Mouse (Mus musculus) CH12.LX (cell line): ENCODE measurements at regions not wholly inside any gene's neighbourhood (a gene's known extent, or its start where the extent isn't known, plus 50 kb on each side); places are given as distances from the start of the nearest gene placed in this dataset.

ENCODE experiments used
- DNase-seq: peaks from one replicate; pipeline ENCODE4 v3.0.0-alpha.2; 2013; ENCODE audit errors: extremely low read depth
- H3K27ac ChIP-seq: 2 replicates; pipeline ENCODE4 v1.5.1; 2012; ENCODE audit warnings: low read depth, mild to moderate bottlenecking, control low read depth, moderate library complexity; ENCODE audit not compliant: insufficient read depth
- H3K27me3 ChIP-seq: replicated peaks from 2 replicates; pipeline ENCODE3; 2012; ENCODE audit warnings: inconsistent platforms
- H3K36me3 ChIP-seq, 2 experiments: replicated peaks in 1 of 2; 2 replicates each; pipeline versions ENCODE3 to v1.6.1; 2012; ENCODE audit warnings: inconsistent platforms in 1 of 2, low read length in 1 of 2, mild to moderate bottlenecking in 1 of 2, mixed read lengths in 1 of 2, moderate library complexity in 1 of 2; ENCODE audit not compliant: control insufficient read depth in 1 of 2, insufficient read depth in 1 of 2
- H3K4me1 ChIP-seq, 2 experiments: 2 replicates each; pipeline ENCODE4 v1.6.1; 2012; ENCODE audit warnings: inconsistent platforms in 1 of 2, moderate library complexity in 1 of 2; ENCODE audit not compliant: insufficient read depth in 2 of 2, control insufficient read depth in 1 of 2
- H3K4me2 ChIP-seq: 2 replicates; pipeline ENCODE4 v1.6.1; 2012; ENCODE audit warnings: low read depth, mild to moderate bottlenecking, control low read depth; ENCODE audit not compliant: poor library complexity, insufficient read depth, severe bottlenecking
- H3K4me3 ChIP-seq, 3 experiments: fragments of 150-350 bp in 1 of 3; sonication (generic) in 1 of 3; replicated peaks in 1 of 3; 2 replicates each; pipeline versions ENCODE3 to v1.5.1; 2011 to 2012; ENCODE audit warnings: low read depth in 2 of 3, low read length in 2 of 3, mild to moderate bottlenecking in 2 of 3, moderate library complexity in 2 of 3, control low read depth in 1 of 3, improper control_type of control experiment in 1 of 3, inconsistent platforms in 1 of 3, mixed read lengths in 1 of 3; ENCODE audit not compliant: poor library complexity in 1 of 3
- H3K79me2 ChIP-seq: replicated peaks from 2 replicates; pipeline ENCODE4 v1.6.1; 2012; ENCODE audit warnings: mild to moderate bottlenecking, moderate library complexity; ENCODE audit not compliant: control insufficient read depth, poor library complexity, insufficient read depth, severe bottlenecking; ENCODE audit errors: extremely low read depth
- H3K9ac ChIP-seq: 2 replicates; pipeline ENCODE4 v1.6.1; 2012; ENCODE audit warnings: low read depth, mild to moderate bottlenecking, control low read depth, moderate library complexity; ENCODE audit not compliant: insufficient read depth
- H3K9me3 ChIP-seq: replicated peaks from 2 replicates; pipeline ENCODE3; 2012; ENCODE audit warnings: low read length, inconsistent platforms, mixed read lengths
- BHLHE40 ChIP-seq: IDR thresholded peaks from 2 replicates; pipeline ENCODE4 v1.6.1; 2011; ENCODE audit warnings: mild to moderate bottlenecking, low read depth, low read length, improper control_type of control experiment
- CTCF ChIP-seq, 2 experiments: IDR thresholded peaks in 1 of 2; conservative IDR thresholded peaks in 1 of 2; 2 replicates each; pipeline ENCODE4 v1.5.1; 2011 to 2012; ENCODE audit warnings: low read depth in 2 of 2, low read length in 2 of 2, improper control_type of control experiment in 1 of 2, inconsistent platforms in 1 of 2, mild to moderate bottlenecking in 1 of 2, moderate library complexity in 1 of 2
- ELF1 ChIP-seq: IDR thresholded peaks from 2 replicates; pipeline ENCODE4 v1.6.1; 2014; ENCODE audit warnings: low read depth, mild to moderate bottlenecking, inconsistent platforms, low read length, improper control_type of control experiment
- GABPA ChIP-seq: IDR thresholded peaks from 2 replicates; pipeline ENCODE4 v1.6.1; 2012; ENCODE audit warnings: low read depth, low read length, improper control_type of control experiment, inconsistent platforms; ENCODE audit not compliant: insufficient replicate concordance
- IRF4 ChIP-seq: IDR thresholded peaks from 2 replicates; pipeline ENCODE4 v1.6.1; 2014; ENCODE audit warnings: low read depth, mild to moderate bottlenecking, inconsistent platforms, low read length, improper control_type of control experiment
- JUN ChIP-seq: IDR thresholded peaks from 2 replicates; pipeline ENCODE4 v1.6.1; 2011; ENCODE audit warnings: low read depth, mild to moderate bottlenecking, low read length, improper control_type of control experiment, moderate library complexity; ENCODE audit not compliant: insufficient read depth
- JUND ChIP-seq: conservative IDR thresholded peaks from 2 replicates; pipeline ENCODE4 v1.6.1; 2011; ENCODE audit warnings: low read depth, low read length, improper control_type of control experiment
- MAFK ChIP-seq: IDR thresholded peaks from 2 replicates; pipeline ENCODE4 v1.6.1; 2011; ENCODE audit warnings: low read length, improper control_type of control experiment; ENCODE audit not compliant: insufficient replicate concordance
- MAZ ChIP-seq: IDR thresholded peaks from 2 replicates; pipeline ENCODE4 v1.6.1; 2012; ENCODE audit warnings: low read depth, mild to moderate bottlenecking, inconsistent platforms, low read length, improper control_type of control experiment, moderate library complexity
- MEF2A ChIP-seq: IDR thresholded peaks from 2 replicates; pipeline ENCODE4 v1.6.1; 2014; ENCODE audit warnings: low read depth, mild to moderate bottlenecking, inconsistent platforms, low read length, improper control_type of control experiment, borderline replicate concordance
- NELFE ChIP-seq: IDR thresholded peaks from 2 replicates; pipeline ENCODE4 v1.6.1; 2011; ENCODE audit warnings: low read depth, low read length, improper control_type of control experiment
- NRF1 ChIP-seq: IDR thresholded peaks from 2 replicates; pipeline ENCODE4 v1.6.1; 2014; ENCODE audit warnings: low read depth, mild to moderate bottlenecking, inconsistent platforms, low read length, improper control_type of control experiment, moderate library complexity
- POLR2A ChIP-seq: IDR thresholded peaks from 2 replicates; pipeline ENCODE4 v1.6.1; 2011; ENCODE audit warnings: low read depth, mild to moderate bottlenecking, improper control_type of control experiment, low read length
- RAD21 ChIP-seq: IDR thresholded peaks from 2 replicates; pipeline ENCODE4 v1.6.1; 2011; ENCODE audit warnings: low read depth, mild to moderate bottlenecking, low read length, improper control_type of control experiment, moderate library complexity
- SIN3A ChIP-seq: IDR thresholded peaks from 2 replicates; pipeline ENCODE4 v1.6.1; 2012; ENCODE audit warnings: low read length, improper control_type of control experiment, inconsistent platforms
- TCF12 ChIP-seq: IDR thresholded peaks from 2 replicates; pipeline ENCODE4 v1.6.1; 2014; ENCODE audit warnings: low read depth, mild to moderate bottlenecking, inconsistent platforms, low read length, improper control_type of control experiment
- UBTF ChIP-seq: IDR thresholded peaks from 2 replicates; pipeline ENCODE4 v1.6.1; 2012; ENCODE audit warnings: low read depth, mild to moderate bottlenecking, inconsistent platforms, low read length, improper control_type of control experiment, moderate library complexity
- USF1 ChIP-seq: IDR thresholded peaks from 2 replicates; pipeline ENCODE4 v1.6.1; 2014; ENCODE audit warnings: low read depth, mild to moderate bottlenecking, inconsistent platforms, low read length, improper control_type of control experiment
- USF2 ChIP-seq: conservative IDR thresholded peaks from 2 replicates; pipeline ENCODE4 v1.6.1; 2011; ENCODE audit warnings: low read depth, low read length, improper control_type of control experiment
- ZC3H11A ChIP-seq: IDR thresholded peaks from 2 replicates; pipeline ENCODE4 v1.6.1; 2012; ENCODE audit warnings: low read depth, mild to moderate bottlenecking, inconsistent platforms, low read length, improper control_type of control experiment
- ZMIZ1 ChIP-seq: IDR thresholded peaks from 2 replicates; pipeline ENCODE4 v1.6.1; 2012; ENCODE audit warnings: low read depth, mild to moderate bottlenecking, inconsistent platforms, low read length, improper control_type of control experiment
- ZNF384 ChIP-seq: IDR thresholded peaks from 2 replicates; pipeline ENCODE4 v1.6.1; 2012; ENCODE audit warnings: low read depth, low read length, improper control_type of control experiment, inconsistent platforms
- dilution Hi-C: fragments of 300-500 bp; cut with MboI; formaldehyde crosslinking; loops from 2 replicates; pipeline ENCODE4 v1.14.3; 2020; ENCODE audit warnings: low sequenced_read_pairs; ENCODE audit not compliant: extremely low pct_unique_long_range_greater_than_20kb, extremely low pct_ligation_motif_present
- in situ Hi-C: fragments of 300-500 bp; cut with MboI; formaldehyde crosslinking; loops from 3 replicates; pipeline ENCODE4 v1.14.3; 2019; ENCODE audit warnings: low sequenced_read_pairs, low pct_ligation_motif_present, low pct_unique_long_range_greater_than_20kb, mixed read lengths

DNA sequence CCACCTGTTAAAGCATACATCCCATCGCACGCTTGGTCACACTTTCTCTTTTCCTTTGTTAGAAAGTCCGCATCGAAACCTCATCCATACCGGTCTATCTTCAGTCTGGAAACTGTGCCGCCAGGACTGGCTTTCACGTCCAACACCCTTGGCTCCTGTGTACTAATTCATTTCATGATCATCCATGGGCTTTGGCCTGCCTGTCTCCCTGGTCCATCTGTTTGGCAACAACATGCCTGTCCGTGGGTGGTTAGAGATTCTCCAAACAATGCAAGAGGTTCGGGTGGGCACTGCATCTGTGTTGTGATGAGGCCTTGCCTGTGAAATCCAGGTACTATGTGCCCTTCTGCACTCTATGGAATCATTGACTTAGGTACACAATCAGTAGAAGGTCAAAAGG lies 90.7 kb upstream of the Foxd3 start:
- H3K79me2 ChIP-seq: no peaks in the 10 kb centered on the region
- H3K4me1 ChIP-seq: no peaks in the 10 kb centered on the region
- no peak overlapping the region for H3K27ac ChIP-seq
- H3K4me3 ChIP-seq: no peak overlapping the region
- H3K36me3 ChIP-seq: no peaks in the 10 kb centered on the region
- no peak for DNase-seq
- dilution Hi-C loops (no loop called here), in situ Hi-C loops (no loop called here)
- no peak for TF ChIP-seq UBTF
- no peak for TF ChIP-seq CTCF (conservative IDR thresholded peaks at IDR 0.05 in 1 of 2, IDR thresholded peaks at IDR 0.05 in 1 of 2; ENCODE audit: low read depth in 2 of 2, low read length in 2 of 2)
- TF ChIP-seq ZNF384: no peak
- no peak for TF ChIP-seq ZMIZ1
- TF ChIP-seq POLR2A: no peak
- TF ChIP-seq NRF1: no peak
- no peak for TF ChIP-seq MEF2A
- TF ChIP-seq RAD21: no peak
- no peak for TF ChIP-seq ZC3H11A
- no peak for TF ChIP-seq USF1
- H3K4me2 ChIP-seq: no peak overlapping the region
- no peak overlapping the region for H3K9ac ChIP-seq
- H3K9me3 ChIP-seq: peaks cover 55% of the 10 kb centered on the region
- H3K27me3 ChIP-seq: no peaks in the 10 kb centered on the region

DNA sequence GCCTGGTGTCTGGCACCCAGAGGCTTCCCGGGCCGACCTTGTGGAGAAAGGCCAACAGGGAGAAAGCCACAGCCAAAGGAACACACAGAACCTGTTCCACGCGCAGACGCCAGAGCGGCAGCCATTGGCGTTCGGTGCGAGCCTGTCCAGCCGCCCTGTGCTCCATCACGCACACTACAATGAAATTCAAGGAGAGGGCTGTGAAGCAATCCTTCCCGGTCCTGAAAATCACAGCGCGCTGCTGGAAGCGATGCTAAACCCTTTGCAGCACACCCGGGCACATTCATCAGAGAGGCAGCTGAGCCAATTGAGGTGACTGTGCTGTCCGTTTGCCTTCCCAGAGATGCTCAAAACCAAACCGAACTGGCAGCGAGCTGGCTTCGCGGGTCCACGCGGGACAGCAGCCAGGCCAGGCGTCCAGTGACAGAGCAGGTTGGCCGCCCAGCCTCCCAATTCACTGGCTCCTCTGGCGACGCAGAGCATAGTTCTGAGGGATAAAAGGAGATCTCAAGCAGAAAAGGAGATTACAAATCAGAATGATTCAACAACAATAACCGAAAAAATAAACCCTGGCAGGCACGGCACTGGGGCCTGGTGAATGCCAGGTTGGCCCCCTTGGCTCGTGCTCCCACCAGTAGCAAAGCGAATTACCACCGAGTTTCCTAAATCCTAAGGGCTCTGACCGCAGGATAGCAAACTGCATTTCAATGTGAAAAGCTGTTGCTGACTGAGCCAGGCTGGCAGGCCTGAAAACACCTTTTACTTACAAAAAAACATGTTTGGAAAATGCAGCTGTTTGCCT lies 83.1 kb upstream of the Foxd3 start:
- in situ Hi-C loops: no loop called here
- H3K79me2 ChIP-seq: no peaks in the 10 kb centered on the region
- H3K27me3 ChIP-seq: no peaks in the 10 kb centered on the region
- no peak overlapping the region for H3K27ac ChIP-seq
- dilution Hi-C loops: no loop called here
- peaks cover 54% of the 10 kb centered on the region for H3K9me3 ChIP-seq
- H3K9ac ChIP-seq: no peak overlapping the region
- no peak overlapping the region for H3K4me2 ChIP-seq
- H3K4me3 ChIP-seq: no peak overlapping the region
- H3K4me1 ChIP-seq: no peaks in the 10 kb centered on the region
- H3K36me3 ChIP-seq: no peaks in the 10 kb centered on the region
- no peak for DNase-seq
- TF ChIP-seq GABPA: no peak
- no peak for TF ChIP-seq MAZ
- no peak for TF ChIP-seq USF2
- no peak for TF ChIP-seq NELFE
- TF ChIP-seq MAFK: no peak
- TF ChIP-seq POLR2A: no peak
- no peak for TF ChIP-seq SIN3A
- TF ChIP-seq JUND: no peak
- no peak for TF ChIP-seq ELF1
- TF ChIP-seq NRF1: no peak
- no peak for TF ChIP-seq ZNF384
- no peak for TF ChIP-seq JUN
- TF ChIP-seq RAD21: no peak
- no peak for TF ChIP-seq IRF4
- no peak for TF ChIP-seq BHLHE40
- TF ChIP-seq TCF12: no peak
